Mouse (Mus musculus): ENCODE results near the gene Ret. TPM values are rescaled to one million over a fixed set of nuclear protein-coding genes. Genes with fewer than 3 reads are reported as not detected.

Gene Ret
- polyA plus RNA-seq, 1 experiment from 2014 or later: 7.8 TPM

DNA sequence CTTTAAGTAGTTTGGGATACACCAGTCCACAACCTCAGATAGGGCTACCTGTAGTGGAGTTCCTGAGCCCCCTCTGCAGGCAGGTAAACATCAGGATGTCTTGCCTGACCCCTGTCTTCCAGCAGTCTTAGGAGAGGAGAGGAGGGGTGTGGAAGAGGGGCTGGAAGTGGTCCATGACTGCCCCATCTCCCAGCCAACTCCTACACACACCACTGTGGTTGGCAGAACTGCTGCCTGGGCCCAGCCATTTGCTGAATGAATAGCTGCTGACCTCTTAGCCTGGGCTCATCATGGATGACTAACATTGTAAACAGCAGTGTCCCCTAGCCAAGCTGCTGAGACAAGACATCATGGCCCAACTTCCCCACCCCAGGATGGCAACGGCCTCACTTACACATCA lies 32.0 kb downstream of the Ret start:
- no peak overlapping the region for H3K27ac ChIP-seq (ENCODE audit: low read length)
- H3K4me2 ChIP-seq (ENCODE audit: low read length): no peak overlapping the region
- no peak for ATAC-seq
- no peak overlapping the region for H3K9ac ChIP-seq (ENCODE audit: low read depth, low read length)
- no peaks in the 10 kb centered on the region for H3K9me3 ChIP-seq (replicated peaks; ENCODE audit: control insufficient read depth, low read length, poor library complexity, severe bottlenecking)
- H3K27me3 ChIP-seq (ENCODE audit: control insufficient read depth, insufficient read depth, low read depth, low read length): no peaks in the 10 kb centered on the region
- WGBS: 89% methylated on average over 1 of the region's 1 CpGs
- 0 out of 2 replicates have a peak, but pooled peaks cover 3% of the 10 kb centered on the region for H3K36me3 ChIP-seq (ENCODE audit: control insufficient read depth, insufficient read depth, low read length)
- no peaks in the 10 kb centered on the region; the same call in 1 of the 2 replicates for H3K4me1 ChIP-seq (ENCODE audit: control insufficient read depth, insufficient read depth, low read length)
- H3K4me3 ChIP-seq (ENCODE audit: low read depth, low read length): no peak overlapping the region

DNA sequence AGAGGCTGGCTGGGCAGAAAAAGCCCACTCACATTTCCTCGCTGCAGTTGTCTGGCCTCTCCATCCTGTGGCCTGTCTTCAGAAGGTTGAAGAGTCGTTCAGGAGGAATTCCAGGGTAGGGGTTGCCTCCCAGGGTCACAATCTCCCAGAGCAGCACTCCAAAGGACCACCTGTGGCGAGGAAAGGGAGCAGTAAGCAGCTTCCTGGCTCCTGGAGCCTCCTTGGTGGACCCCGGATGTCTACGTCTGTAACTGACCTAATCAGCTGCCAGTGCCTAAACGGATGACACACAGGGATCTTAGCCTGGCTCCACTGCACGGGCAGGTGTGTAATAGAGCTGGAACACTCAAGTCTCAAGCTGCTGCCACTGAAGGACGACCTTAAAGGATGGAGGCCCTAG lies 32.8 kb downstream of the Ret start:
- 70% methylated on average over 8 of the region's 8 CpGs for WGBS
- ATAC-seq: no peak
- Histone ChIP-seq H3K27ac (ENCODE audit: low read length) (no peak overlapping the region), H3K36me3 (ENCODE audit: control insufficient read depth, insufficient read depth, low read length) (0 out of 2 replicates have a peak, but pooled peaks cover 3% of the 10 kb centered on the region), H3K4me3 (ENCODE audit: low read depth, low read length) (no peak overlapping the region), H3K9ac (ENCODE audit: low read depth, low read length) (no peak overlapping the region), H3K27me3 (ENCODE audit: control insufficient read depth, insufficient read depth, low read depth, low read length) (no peaks in the 10 kb centered on the region), H3K4me1 (ENCODE audit: control insufficient read depth, insufficient read depth, low read length) (no peaks in the 10 kb centered on the region; the same call in 1 of the 2 replicates), H3K4me2 (ENCODE audit: low read length) (no peak overlapping the region), H3K9me3 (replicated peaks; ENCODE audit: control insufficient read depth, low read length, poor library complexity, severe bottlenecking) (no peaks in the 10 kb centered on the region)

DNA sequence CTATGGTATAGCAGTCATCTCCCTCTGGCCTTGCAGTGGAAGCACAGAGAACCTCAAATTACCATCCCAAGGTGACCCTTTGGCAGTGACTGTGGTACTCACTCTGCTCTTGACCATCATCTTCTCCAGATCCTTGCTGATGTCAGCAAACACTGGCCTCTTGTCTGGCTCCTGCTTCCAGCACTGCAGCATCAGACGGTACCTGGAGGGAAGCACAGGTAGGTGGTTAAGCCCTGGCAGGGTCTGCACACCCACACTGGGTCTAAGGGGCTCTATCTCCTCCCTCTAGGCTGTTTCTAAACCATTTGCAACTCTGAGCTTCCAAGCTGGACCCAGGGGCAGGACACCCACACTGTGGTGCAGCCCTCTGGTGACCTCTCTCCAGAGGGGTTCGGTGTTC lies 34.4 kb downstream of the Ret start:
- Histone ChIP-seq H3K4me3 (ENCODE audit: low read depth, low read length) (no peak overlapping the region), H3K27ac (ENCODE audit: low read length) (no peak overlapping the region), H3K27me3 (ENCODE audit: control insufficient read depth, insufficient read depth, low read depth, low read length) (no peaks in the 10 kb centered on the region), H3K4me1 (ENCODE audit: control insufficient read depth, insufficient read depth, low read length) (no peaks in the 10 kb centered on the region; the same call in 1 of the 2 replicates), H3K9ac (ENCODE audit: low read depth, low read length) (no peak overlapping the region), H3K9me3 (replicated peaks; ENCODE audit: control insufficient read depth, low read length, poor library complexity, severe bottlenecking) (no peaks in the 10 kb centered on the region), H3K36me3 (ENCODE audit: control insufficient read depth, insufficient read depth, low read length) (0 out of 2 replicates have a peak, but pooled peaks cover 3% of the 10 kb centered on the region), H3K4me2 (ENCODE audit: low read length) (no peak overlapping the region)
- 96% methylated on average over 2 of the region's 2 CpGs for WGBS
- no peak for ATAC-seq

DNA sequence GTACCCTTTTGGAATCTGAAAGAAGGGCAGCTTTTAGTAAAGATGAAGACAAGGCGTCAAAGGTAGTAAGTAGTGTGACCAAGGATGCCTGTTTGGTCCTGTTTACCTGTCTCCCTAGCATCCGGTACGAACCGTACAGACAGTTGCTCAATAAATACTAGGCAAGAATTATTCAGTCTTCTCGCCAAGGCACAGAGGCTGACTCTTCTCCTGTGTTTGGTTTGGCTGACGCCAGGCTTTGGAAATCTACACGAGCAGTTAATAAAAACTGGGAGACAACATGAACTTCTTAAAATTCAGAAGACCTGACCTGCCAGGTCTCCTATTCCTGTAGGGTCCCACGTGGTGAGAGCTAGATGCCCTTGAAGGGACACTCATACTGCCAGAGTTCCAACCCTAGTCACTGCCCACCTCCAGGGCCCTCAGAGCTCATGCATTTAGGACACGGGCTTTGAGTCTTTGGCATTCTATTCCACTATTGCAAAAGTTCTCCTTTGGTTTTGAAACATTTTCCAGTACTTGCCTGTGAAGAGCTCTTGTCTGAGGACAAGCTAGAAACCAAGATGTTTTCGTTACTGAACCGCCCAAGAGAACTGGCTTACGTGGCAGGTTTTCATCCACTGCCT lies 34.9 kb downstream of the Ret start:
- no peak for ATAC-seq
- Histone ChIP-seq H3K36me3 (ENCODE audit: control insufficient read depth, insufficient read depth, low read length) (0 out of 2 replicates have a peak, but pooled peaks cover 3% of the 10 kb centered on the region), H3K27ac (ENCODE audit: low read length) (no peak overlapping the region), H3K4me2 (ENCODE audit: low read length) (no peak overlapping the region), H3K9ac (ENCODE audit: low read depth, low read length) (no peak overlapping the region), H3K9me3 (replicated peaks; ENCODE audit: control insufficient read depth, low read length, poor library complexity, severe bottlenecking) (no peaks in the 10 kb centered on the region), H3K27me3 (ENCODE audit: control insufficient read depth, insufficient read depth, low read depth, low read length) (no peaks in the 10 kb centered on the region), H3K4me3 (ENCODE audit: low read depth, low read length) (no peak overlapping the region), H3K4me1 (ENCODE audit: control insufficient read depth, insufficient read depth, low read length) (no peaks in the 10 kb centered on the region; the same call in 1 of the 2 replicates)
- 90% methylated on average over 12 of the region's 12 CpGs for WGBS

DNA sequence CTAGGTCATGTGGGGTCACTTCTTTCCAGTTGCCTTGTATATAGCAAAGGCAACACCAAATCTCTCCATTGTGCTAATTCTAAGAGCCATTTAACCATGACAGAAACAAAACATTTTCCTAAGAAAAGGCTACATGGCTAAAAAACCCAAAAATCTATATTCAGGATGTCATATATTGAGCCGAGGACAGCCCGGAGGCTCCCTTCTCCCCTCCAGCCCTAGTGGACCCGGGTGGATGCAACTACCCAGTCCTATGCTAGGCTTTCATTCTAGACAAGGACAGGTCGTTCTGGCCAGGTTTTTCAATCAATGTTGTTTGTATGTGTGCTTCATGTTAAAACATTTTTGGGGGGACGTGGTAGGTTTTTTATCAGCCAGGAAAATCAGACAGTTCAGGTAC lies 44.4 kb downstream of the Ret start:
- Histone ChIP-seq H3K27ac (ENCODE audit: low read length) (no peak overlapping the region), H3K9ac (ENCODE audit: low read depth, low read length) (no peak overlapping the region), H3K9me3 (replicated peaks; ENCODE audit: control insufficient read depth, low read length, poor library complexity, severe bottlenecking) (no peaks in the 10 kb centered on the region), H3K4me2 (ENCODE audit: low read length) (no peak overlapping the region), H3K27me3 (ENCODE audit: control insufficient read depth, insufficient read depth, low read depth, low read length) (no peaks in the 10 kb centered on the region), H3K4me1 (ENCODE audit: control insufficient read depth, insufficient read depth, low read length) (no peaks in the 10 kb centered on the region), H3K4me3 (ENCODE audit: low read depth, low read length) (no peak overlapping the region), H3K36me3 (ENCODE audit: control insufficient read depth, insufficient read depth, low read length) (no peaks in the 10 kb centered on the region)
- WGBS: 69% methylated on average over 5 of the region's 5 CpGs
- no peak for ATAC-seq

DNA sequence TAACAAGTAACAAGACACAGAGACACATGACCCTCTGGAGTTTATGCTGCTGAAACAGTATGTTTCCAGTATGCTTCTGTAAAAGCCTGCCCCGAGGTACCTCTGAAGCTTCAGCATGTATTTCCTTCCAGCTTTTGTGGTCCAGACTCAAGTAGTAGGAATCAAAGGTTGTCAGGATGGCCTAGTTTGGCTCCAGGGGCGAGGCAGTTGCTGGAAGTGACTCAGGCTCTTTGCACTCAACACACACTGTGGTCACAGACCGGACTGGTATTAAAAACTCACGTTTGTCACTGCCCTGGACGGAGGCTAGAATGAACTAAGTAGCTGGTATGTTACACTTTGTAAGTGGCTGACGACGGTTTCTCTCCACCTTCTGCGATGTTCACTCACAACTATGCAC lies 46.5 kb downstream of the Ret start:
- Histone ChIP-seq H3K4me3 (ENCODE audit: low read depth, low read length) (no peak overlapping the region), H3K9ac (ENCODE audit: low read depth, low read length) (no peak overlapping the region), H3K27me3 (ENCODE audit: control insufficient read depth, insufficient read depth, low read depth, low read length) (no peaks in the 10 kb centered on the region), H3K4me1 (ENCODE audit: control insufficient read depth, insufficient read depth, low read length) (no peaks in the 10 kb centered on the region), H3K4me2 (ENCODE audit: low read length) (no peak overlapping the region), H3K9me3 (replicated peaks; ENCODE audit: control insufficient read depth, low read length, poor library complexity, severe bottlenecking) (no peaks in the 10 kb centered on the region), H3K36me3 (ENCODE audit: control insufficient read depth, insufficient read depth, low read length) (no peaks in the 10 kb centered on the region), H3K27ac (ENCODE audit: low read length) (no peak overlapping the region)
- WGBS: 84% methylated on average over 8 of the region's 8 CpGs
- ATAC-seq: no peak

DNA sequence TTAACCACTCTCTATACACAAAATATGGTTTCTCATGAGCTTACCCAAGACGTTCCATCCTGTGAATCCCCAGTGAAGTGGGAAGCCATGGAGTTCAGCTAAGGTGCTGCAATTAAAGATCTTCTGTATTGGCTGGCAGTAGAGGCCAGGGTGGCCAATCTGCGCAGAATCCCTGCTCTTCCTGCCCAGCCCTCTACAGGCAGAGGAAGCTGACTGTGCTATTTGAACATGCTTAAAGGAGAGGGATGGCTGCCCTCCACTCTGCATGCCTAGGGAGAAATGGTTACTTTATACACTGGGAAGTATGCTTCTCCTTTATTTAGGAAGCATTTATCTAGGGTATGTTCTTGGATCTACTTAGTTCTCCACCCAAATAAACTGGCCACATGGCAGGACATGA lies 47.0 kb downstream of the Ret start:
- Histone ChIP-seq H3K9ac (ENCODE audit: low read depth, low read length) (no peak overlapping the region), H3K9me3 (replicated peaks; ENCODE audit: control insufficient read depth, low read length, poor library complexity, severe bottlenecking) (no peaks in the 10 kb centered on the region), H3K4me2 (ENCODE audit: low read length) (no peak overlapping the region), H3K4me1 (ENCODE audit: control insufficient read depth, insufficient read depth, low read length) (no peaks in the 10 kb centered on the region), H3K4me3 (ENCODE audit: low read depth, low read length) (no peak overlapping the region), H3K36me3 (ENCODE audit: control insufficient read depth, insufficient read depth, low read length) (no peaks in the 10 kb centered on the region), H3K27me3 (ENCODE audit: control insufficient read depth, insufficient read depth, low read depth, low read length) (no peaks in the 10 kb centered on the region), H3K27ac (ENCODE audit: low read length) (no peak overlapping the region)
- WGBS: 88% methylated on average over 2 of the region's 2 CpGs
- no peak for ATAC-seq

DNA sequence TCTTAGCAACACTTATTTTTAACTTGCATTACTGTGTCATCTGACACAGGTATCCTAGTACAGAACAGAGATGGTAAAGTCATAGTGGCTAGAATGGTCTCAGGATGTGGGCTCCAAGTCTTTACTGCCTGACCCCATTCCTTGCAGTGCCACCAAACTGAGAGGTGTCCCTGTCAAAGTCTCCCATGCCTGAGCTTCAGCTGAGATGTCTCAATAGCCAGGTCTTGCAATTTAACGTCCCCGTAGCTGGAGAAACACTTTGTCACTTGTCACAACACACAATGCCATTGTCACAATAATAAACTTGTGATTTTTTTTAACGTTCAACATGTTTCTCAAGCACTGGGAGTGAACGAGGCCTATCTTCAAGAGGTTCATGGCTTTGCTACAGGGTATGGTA lies 47.4 kb downstream of the Ret start:
- no peaks in the 10 kb centered on the region for H3K4me1 ChIP-seq (ENCODE audit: control insufficient read depth, insufficient read depth, low read length)
- no peaks in the 10 kb centered on the region for H3K9me3 ChIP-seq (replicated peaks; ENCODE audit: control insufficient read depth, low read length, poor library complexity, severe bottlenecking)
- H3K27ac ChIP-seq (ENCODE audit: low read length): no peak overlapping the region
- no peaks in the 10 kb centered on the region for H3K27me3 ChIP-seq (ENCODE audit: control insufficient read depth, insufficient read depth, low read depth, low read length)
- no peak for ATAC-seq
- H3K4me3 ChIP-seq (ENCODE audit: low read depth, low read length): no peak overlapping the region
- no peak overlapping the region for H3K9ac ChIP-seq (ENCODE audit: low read depth, low read length)
- no peaks in the 10 kb centered on the region for H3K36me3 ChIP-seq (ENCODE audit: control insufficient read depth, insufficient read depth, low read length)
- WGBS: 74% methylated on average over 4 of the region's 4 CpGs
- no peak overlapping the region for H3K4me2 ChIP-seq (ENCODE audit: low read length)

DNA sequence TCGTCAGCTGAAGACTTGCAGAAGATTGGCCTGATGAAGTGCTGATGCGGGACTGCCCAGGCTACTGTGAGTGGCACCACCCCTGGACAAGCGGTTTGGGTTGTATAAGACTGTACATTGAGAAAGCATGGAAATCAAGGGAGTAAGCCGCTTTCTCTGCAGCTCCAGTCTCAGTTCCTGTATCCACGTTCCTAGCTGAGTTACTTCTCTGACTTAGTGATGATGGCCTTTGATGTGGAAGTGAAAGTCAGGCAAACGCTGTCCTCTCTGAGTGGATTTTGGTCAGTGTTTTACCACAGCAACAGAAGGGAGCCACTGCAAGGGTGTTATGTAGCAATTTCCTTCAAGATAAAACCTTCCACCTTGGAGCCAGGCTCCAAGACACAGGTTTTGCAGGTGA lies 56.6 kb downstream of the Ret start:
- WGBS: 92% methylated on average over 6 of the region's 6 CpGs

More for the DNA sequence above, 56.6 kb downstream of the Ret start:
- ATAC-seq: no peak
- Histone ChIP-seq H3K9ac (ENCODE audit: low read depth, low read length) (no peak overlapping the region), H3K27ac (ENCODE audit: low read length) (no peak overlapping the region), H3K4me1 (ENCODE audit: control insufficient read depth, insufficient read depth, low read length) (peaks cover 7% of the 10 kb centered on the region), H3K27me3 (ENCODE audit: control insufficient read depth, insufficient read depth, low read depth, low read length) (no peaks in the 10 kb centered on the region), H3K36me3 (ENCODE audit: control insufficient read depth, insufficient read depth, low read length) (no peaks in the 10 kb centered on the region), H3K9me3 (replicated peaks; ENCODE audit: control insufficient read depth, low read length, poor library complexity, severe bottlenecking) (no peaks in the 10 kb centered on the region), H3K4me2 (ENCODE audit: low read length) (no peak overlapping the region), H3K4me3 (ENCODE audit: low read depth, low read length) (no peak overlapping the region)
